Mouse (Mus musculus) neural tube, embryonic 11.5 days (tissue): ENCODE measurements around the gene Tfr2. TPM values are rescaled to one million over a fixed set of nuclear protein-coding genes. Genes with fewer than 3 reads are reported as not detected.

Experiments
- ATAC-seq: fragments of 200-750 bp; cut with Nextera tagmentation; 2 replicates; pipeline ENCODE4 v1.8.0; 2017; ENCODE audit warnings: moderate number of reproducible peaks, mild to moderate bottlenecking, moderate TSS enrichment, moderate library complexity; ENCODE audit not compliant: insufficient read depth, low FRiP score, low TSS enrichment
- DNase-seq: peaks from one replicate; pipeline ENCODE4 v3.0.0-alpha.2; 2015; ENCODE audit warnings: low spot score
- H3K27ac ChIP-seq: fragments of 300-500 bp; sonication (generic); 2 replicates; pipeline ENCODE4 v1.5.1; 2014; ENCODE audit warnings: low read depth, mild to moderate bottlenecking, low read length
- H3K27me3 ChIP-seq: fragments of 300-500 bp; sonication (generic); 2 replicates; pipeline ENCODE4 v1.6.1; 2014; ENCODE audit warnings: mild to moderate bottlenecking, low read length, mixed read lengths; ENCODE audit not compliant: control insufficient read depth, insufficient read depth
- H3K36me3 ChIP-seq: fragments of 300-500 bp; sonication (generic); 2 replicates; pipeline ENCODE4 v1.6.1; 2014; ENCODE audit warnings: mild to moderate bottlenecking, low read length, moderate library complexity, mixed read lengths; ENCODE audit not compliant: control insufficient read depth, insufficient read depth
- H3K4me1 ChIP-seq: fragments of 300-500 bp; sonication (generic); 2 replicates; pipeline ENCODE4 v1.6.1; 2014; ENCODE audit warnings: low read length, mixed read lengths; ENCODE audit not compliant: control insufficient read depth, insufficient read depth
- H3K4me2 ChIP-seq: fragments of 300-500 bp; sonication (generic); 2 replicates; pipeline ENCODE4 v1.6.1; 2014; ENCODE audit warnings: low read depth, mild to moderate bottlenecking, moderate library complexity
- H3K4me3 ChIP-seq: fragments of 300-500 bp; sonication (generic); 2 replicates; pipeline ENCODE4 v1.5.1; 2014; ENCODE audit warnings: low read depth, low read length
- H3K9ac ChIP-seq: fragments of 300-500 bp; sonication (generic); 2 replicates; pipeline ENCODE4 v1.6.1; 2014; ENCODE audit warnings: mild to moderate bottlenecking, low read length
- H3K9me3 ChIP-seq: fragments of 300-500 bp; sonication (generic); 2 replicates; pipeline ENCODE4 v1.6.1; 2016; ENCODE audit warnings: low read length; ENCODE audit not compliant: control insufficient read depth
- WGBS: fragments of 180-500 bp; shearing (Covaris S2); extraction: QIAGEN DNeasy Blood & Tissue Kit; methylation state at CpG from one replicate; pipeline ENCODE4 v1.1.7; 2014; 5-methylcytosine and 5-hydroxymethylcytosine counted together
- polyA plus RNA-seq: library from polyadenylated mRNA; unstranded; fragments of >200 nt; fragmentation: Nextera tagmentation; extraction: Ambion mirVana; gene quantifications from 2 replicates; pipeline ENCODE4 v1.2.1, GENCODE M21; 2014

Tfr2 gene
- polyA plus RNA-seq, 1 experiment from 2014 or later: 0.97 TPM

DNA sequence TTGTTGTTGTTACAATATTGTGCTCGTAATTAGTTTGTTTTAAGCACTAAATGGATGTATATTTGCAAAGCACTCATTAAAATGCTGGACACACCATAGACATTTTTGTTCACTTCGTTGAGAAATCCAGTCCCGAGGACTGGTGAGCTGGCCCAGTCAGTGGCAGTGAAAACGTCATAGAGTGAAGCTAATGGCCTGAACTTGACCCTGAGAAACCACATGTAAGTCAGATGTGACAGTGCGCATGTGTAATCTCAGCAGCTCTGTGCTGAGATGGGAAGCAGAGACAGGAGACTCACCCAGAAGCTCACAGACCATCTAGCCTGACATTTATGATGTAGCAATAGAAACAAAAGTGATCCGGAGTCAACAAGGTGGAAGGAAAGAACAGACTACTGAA lies 24.7 kb upstream of the Tfr2 start:
- no peak for DNase-seq
- Histone ChIP-seq H3K4me3 (no peak overlapping the region), H3K4me1 (no peaks in the 10 kb centered on the region), H3K4me2 (no peak overlapping the region), H3K27me3 (no peaks in the 10 kb centered on the region), H3K9ac (no peak overlapping the region), H3K27ac (no peak overlapping the region), H3K9me3 (no peaks in the 10 kb centered on the region), H3K36me3 (no peaks in the 10 kb centered on the region)
- 66% methylated on average over 6 of the region's 6 CpGs for WGBS
- ATAC-seq: no peak

DNA sequence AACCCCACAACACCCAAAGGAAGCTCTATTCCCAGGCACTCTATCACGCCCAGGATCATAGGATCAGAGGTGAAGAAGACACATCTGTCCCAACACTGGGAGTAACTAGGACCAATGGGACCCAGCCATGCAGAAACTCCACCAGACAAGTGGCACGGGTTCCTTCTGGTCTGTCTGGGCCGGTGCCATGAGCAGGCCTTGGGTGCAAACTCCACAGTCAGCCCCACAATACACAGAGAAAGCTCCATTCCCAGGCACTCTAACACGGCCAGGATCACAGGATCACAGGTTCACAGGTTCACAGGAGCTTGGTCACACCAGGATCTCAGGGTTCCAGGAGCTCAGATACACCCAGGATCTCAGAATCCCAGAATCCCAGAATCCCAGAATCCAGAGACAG lies 24.0 kb upstream of the Tfr2 start:
- no peak for ATAC-seq
- Histone ChIP-seq H3K27ac (no peak overlapping the region), H3K9ac (no peak overlapping the region), H3K4me2 (no peak overlapping the region), H3K36me3 (no peaks in the 10 kb centered on the region), H3K4me3 (no peak overlapping the region), H3K27me3 (no peaks in the 10 kb centered on the region), H3K4me1 (no peaks in the 10 kb centered on the region), H3K9me3 (no peaks in the 10 kb centered on the region)
- 79% methylated on average over 4 of the region's 4 CpGs for WGBS
- no peak for DNase-seq

GRCm38 (mm10) chr5:137549840-137550239 lies 19.8 kb upstream of the Tfr2 start:
- Histone ChIP-seq H3K9ac (no peak overlapping the region), H3K27me3 (0 out of 2 replicates have a peak, but pooled peaks cover 1% of the 10 kb centered on the region), H3K27ac (no peak overlapping the region), H3K36me3 (no peaks in the 10 kb centered on the region), H3K4me1 (no peaks in the 10 kb centered on the region), H3K9me3 (no peaks in the 10 kb centered on the region), H3K4me3 (no peak overlapping the region), H3K4me2 (no peak overlapping the region)
- no peak for ATAC-seq
- 81% methylated on average over 2 of the region's 2 CpGs for WGBS
- no peak for DNase-seq

- 76% methylated on average over 5 of the region's 5 CpGs for WGBS
- H3K27ac ChIP-seq: no peak overlapping the region
- DNase-seq (no peak), ATAC-seq (no peak)
- H3K4me3 ChIP-seq: no peak overlapping the region
- H3K9me3 ChIP-seq: no peaks in the 10 kb centered on the region
- H3K4me2 ChIP-seq: no peak overlapping the region
- no peaks in the 10 kb centered on the region for H3K36me3 ChIP-seq
- H3K9ac ChIP-seq: no peak overlapping the region
- H3K4me1 ChIP-seq: no peaks in the 10 kb centered on the region
- 0 out of 2 replicates have a peak, but pooled peaks cover 2% of the 10 kb centered on the region for H3K27me3 ChIP-seq
These were observed 18.5 kb upstream of the Tfr2 start for GRCm38 (mm10) chr5:137551119-137551518.

GRCm38 (mm10) chr5:137553000-137553399 lies 16.6 kb upstream of the Tfr2 start:
- ATAC-seq (no peak), DNase-seq (peak; percentile 27)
- WGBS: 30% methylated on average over 6 of the region's 6 CpGs
- Histone ChIP-seq H3K27ac (peak overlapping the region; percentile 42; the same call in 1 of the 2 replicates), H3K27me3 (0 out of 2 replicates have a peak, but pooled peaks cover 2% of the 10 kb centered on the region), H3K9me3 (no peaks in the 10 kb centered on the region), H3K4me1 (no peaks in the 10 kb centered on the region), H3K36me3 (no peaks in the 10 kb centered on the region), H3K9ac (peak overlapping the region; percentile 58; the same call in 1 of the 2 replicates), H3K4me2 (peak overlapping the region; percentile 49), H3K4me3 (peak overlapping the region; percentile 40)

- H3K4me3 ChIP-seq: peak within 1 kb of the TSS; percentile 40
- H3K9me3 ChIP-seq: no peaks in the 10 kb centered on the region
- whole genome bisulfite sequencing: 2% methylated on average over 37 of the region's 37 CpGs
- DNase-seq (peak; percentile 88), ATAC-seq (peak; percentile 88)
- 0 out of 2 replicates have a peak, but pooled peaks cover 2% of the 10 kb centered on the region for H3K27me3 ChIP-seq
- H3K36me3 ChIP-seq: no peaks in the 10 kb centered on the region
- no peaks in the 10 kb centered on the region for H3K4me1 ChIP-seq
- peak within 1 kb of the TSS; percentile 42; the same call in 1 of the 2 replicates for H3K27ac ChIP-seq
- H3K4me2 ChIP-seq: peak within 1 kb of the TSS; percentile 49
- peak within 1 kb of the TSS; percentile 58 for H3K9ac ChIP-seq
These were observed 16.2 kb upstream of the Tfr2 start, which contains the start of gene Actl6b for GRCm38 (mm10) chr5:137553411-137553837. Gene Actl6b (plus strand): TSS chr5:137553517.

DNA sequence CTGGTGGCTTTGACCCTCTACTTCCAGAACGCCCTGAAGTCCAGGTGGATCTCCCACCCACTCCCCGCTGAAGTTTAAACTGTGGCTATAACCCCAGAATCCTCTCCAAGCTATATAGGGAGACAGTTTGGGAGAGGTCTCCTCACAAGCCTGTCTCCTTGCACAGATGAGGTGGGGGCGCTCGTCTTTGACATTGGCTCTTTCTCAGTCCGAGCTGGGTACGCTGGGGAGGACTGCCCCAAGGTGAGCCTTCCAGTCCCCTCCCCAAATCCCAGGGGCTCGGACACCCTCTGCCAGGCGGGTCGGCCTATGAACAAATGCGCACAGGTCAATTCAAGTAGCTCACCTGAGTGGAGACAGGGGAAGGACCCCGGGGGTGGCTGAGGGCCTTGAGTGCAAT lies 15.7 kb upstream of the Tfr2 start:
- WGBS: 43% methylated on average over 11 of the region's 11 CpGs
- Histone ChIP-seq H3K9me3 (no peaks in the 10 kb centered on the region), H3K36me3 (no peaks in the 10 kb centered on the region), H3K27ac (no peak overlapping the region), H3K9ac (peak overlapping the region; percentile 58), H3K27me3 (0 out of 2 replicates have a peak, but pooled peaks cover 2% of the 10 kb centered on the region), H3K4me1 (no peaks in the 10 kb centered on the region), H3K4me2 (peak overlapping the region; percentile 49), H3K4me3 (peak overlapping the region; percentile 40)
- DNase-seq: no peak
- 0 out of 2 replicates have a peak, but pooled peaks have one; percentile 23 for ATAC-seq

DNA sequence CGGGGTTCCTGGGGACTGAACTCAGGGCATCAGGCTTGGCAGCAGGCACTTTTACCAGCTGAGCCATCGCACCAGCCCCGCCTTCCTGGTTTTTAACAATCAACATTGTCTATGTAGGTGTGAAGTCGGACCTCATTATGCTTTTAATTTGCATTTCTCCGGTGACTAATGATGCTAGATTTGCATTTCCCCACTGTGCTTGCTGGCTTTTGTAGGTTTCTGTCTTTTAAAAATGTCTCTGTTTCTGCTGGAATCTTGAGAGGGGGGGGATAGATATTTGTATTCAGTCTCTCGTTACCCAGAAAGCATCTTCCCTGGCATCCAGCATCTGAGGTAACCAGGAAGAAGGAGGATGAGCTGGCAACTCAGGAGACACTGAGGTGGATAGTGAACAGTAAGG lies 8.1 kb upstream of the Tfr2 start:
- Histone ChIP-seq H3K9me3 (no peaks in the 10 kb centered on the region), H3K27me3 (no peaks in the 10 kb centered on the region), H3K36me3 (no peaks in the 10 kb centered on the region), H3K4me3 (no peak overlapping the region), H3K9ac (no peak overlapping the region), H3K4me2 (no peak overlapping the region), H3K4me1 (no peaks in the 10 kb centered on the region), H3K27ac (no peak overlapping the region)
- no peak for ATAC-seq
- no peak for DNase-seq
- 61% methylated on average over 6 of the region's 6 CpGs for WGBS

GRCm38 (mm10) chr5:137562965-137563364 lies 6.7 kb upstream of the Tfr2 start:
- ATAC-seq (no peak), DNase-seq (no peak)
- Histone ChIP-seq H3K27me3 (no peaks in the 10 kb centered on the region), H3K9me3 (no peaks in the 10 kb centered on the region), H3K4me1 (no peaks in the 10 kb centered on the region), H3K4me3 (no peak overlapping the region), H3K27ac (no peak overlapping the region), H3K9ac (no peak overlapping the region), H3K36me3 (no peaks in the 10 kb centered on the region), H3K4me2 (no peak overlapping the region)
- 76% methylated on average over 10 of the region's 10 CpGs for WGBS
